Mouse (Mus musculus) forebrain, embryonic 13.5 days (tissue): ENCODE data around the gene AC109138.7. TPM values are rescaled to one million over a fixed set of nuclear protein-coding genes. Genes with fewer than 3 reads are reported as not detected.

ENCODE experiments used
- ATAC-seq: fragments of 200-750 bp; cut with Nextera tagmentation; 2 replicates; pipeline ENCODE4 v1.8.0; 2017
- H3K27ac ChIP-seq: fragments of 300-500 bp; sonication (generic); 2 replicates; pipeline ENCODE4 v1.5.1; 2015; ENCODE audit warnings: inconsistent platforms, mild to moderate bottlenecking, moderate library complexity
- H3K27me3 ChIP-seq: fragments of 300-500 bp; sonication (generic); 2 replicates; pipeline ENCODE4 v1.6.1; 2015; ENCODE audit warnings: mild to moderate bottlenecking, inconsistent platforms
- H3K36me3 ChIP-seq: fragments of 300-500 bp; sonication (generic); 2 replicates; pipeline ENCODE4 v1.6.1; 2015; ENCODE audit warnings: mild to moderate bottlenecking, inconsistent platforms; ENCODE audit not compliant: poor library complexity, severe bottlenecking
- H3K4me1 ChIP-seq: fragments of 300-500 bp; sonication (generic); 2 replicates; pipeline ENCODE4 v1.6.1; 2015; ENCODE audit warnings: inconsistent platforms
- H3K4me2 ChIP-seq: fragments of 300-500 bp; sonication (generic); 2 replicates; pipeline ENCODE4 v1.6.1; 2015; ENCODE audit warnings: inconsistent platforms, mild to moderate bottlenecking, moderate library complexity
- H3K4me3 ChIP-seq: fragments of 300-500 bp; sonication (generic); 2 replicates; pipeline ENCODE4 v1.5.1; 2015; ENCODE audit warnings: mild to moderate bottlenecking, inconsistent platforms
- H3K9ac ChIP-seq: fragments of 300-500 bp; sonication (generic); 2 replicates; pipeline ENCODE4 v1.6.1; 2015; ENCODE audit warnings: mild to moderate bottlenecking, inconsistent platforms
- H3K9me3 ChIP-seq: fragments of 300-500 bp; sonication (generic); replicated peaks from 2 replicates; pipeline ENCODE4 v1.6.1; 2016; ENCODE audit warnings: inconsistent platforms
- WGBS: fragments of 180-500 bp; shearing (Covaris S2); methylation state at CpG from one replicate; pipeline ENCODE4 v1.1.7; 2015; 5-methylcytosine and 5-hydroxymethylcytosine counted together
- polyA plus RNA-seq: library from polyadenylated mRNA; unstranded; fragments of >200 nt; fragmentation: Nextera tagmentation; extraction: Ambion mirVana; gene quantifications from 2 replicates; pipeline ENCODE4 v1.2.1, GENCODE M21; 2015

AC109138.7 gene
- polyA plus RNA-seq, 1 experiment from 2014 or later = not detected

GRCm38 (mm10) chr19:4194776-4195650 is 19.1 kb upstream of the AC109138.7 start:
- Histone ChIP-seq H3K27me3 (no peaks in the 10 kb centered on the region), H3K27ac (no peak overlapping the region; the same call in none of the 2 replicates), H3K4me3 (no peak overlapping the region), H3K4me1 (peaks cover 35% of the 10 kb centered on the region), H3K36me3 (peaks cover 68% of the 10 kb centered on the region), H3K9me3 (no peaks in the 10 kb centered on the region), H3K4me2 (no peak overlapping the region), H3K9ac (no peak overlapping the region)
- no peak for ATAC-seq
- WGBS = 82% methylated on average over 12 of the region's 12 CpGs

GRCm38 (mm10) chr19:4196048-4196447 is 18.1 kb upstream of the AC109138.7 start:
- Histone ChIP-seq H3K36me3 (peaks cover 71% of the 10 kb centered on the region), H3K27ac (peak overlapping the region; percentile 32)

GRCm38 (mm10) chr19:4196548-4196947 is 17.6 kb upstream of the AC109138.7 start:
- Histone ChIP-seq H3K9me3 (no peaks in the 10 kb centered on the region), H3K4me1 (peaks cover 47% of the 10 kb centered on the region), H3K4me3 (no peak overlapping the region), H3K27me3 (no peaks in the 10 kb centered on the region), H3K9ac (no peak overlapping the region), H3K27ac (no peak overlapping the region), H3K4me2 (no peak overlapping the region), H3K36me3 (peaks cover 71% of the 10 kb centered on the region)
- 68% methylated on average over 5 of the region's 5 CpGs for WGBS
- ATAC-seq = no peak

More at GRCm38 (mm10) chr19:4196048-4196447, 18.1 kb upstream of the AC109138.7 start:
- Histone ChIP-seq H3K27me3 (no peaks in the 10 kb centered on the region), H3K4me2 (no peak overlapping the region), H3K4me1 (peaks cover 45% of the 10 kb centered on the region), H3K4me3 (no peak overlapping the region), H3K9me3 (no peaks in the 10 kb centered on the region), H3K9ac (no peak overlapping the region)
- ATAC-seq = no peak
- WGBS = 73% methylated on average over 2 of the region's 2 CpGs

GRCm38 (mm10) chr19:4197180-4197579 is 17.0 kb upstream of the AC109138.7 start:
- Histone ChIP-seq H3K4me1 (peaks cover 53% of the 10 kb centered on the region), H3K27ac (no peak overlapping the region), H3K4me3 (no peak overlapping the region), H3K36me3 (peaks cover 71% of the 10 kb centered on the region), H3K9me3 (no peaks in the 10 kb centered on the region), H3K4me2 (no peak overlapping the region), H3K9ac (no peak overlapping the region), H3K27me3 (no peaks in the 10 kb centered on the region; the same call in 1 of the 2 replicates)
- no peak for ATAC-seq
- 78% methylated on average over 3 of the region's 3 CpGs for WGBS

GRCm38 (mm10) chr19:4201291-4201909 is 12.8 kb upstream of the AC109138.7 start, which contains the start of gene Rad9a:
Gene Rad9a (minus strand): TSS chr19:4201662.
- peaks cover 25% of the 10 kb centered on the region for H3K4me1 ChIP-seq
- H3K27me3 ChIP-seq = peaks cover 23% of the 10 kb centered on the region
- under 1% methylated on average over 34 of the region's 34 CpGs for WGBS
- peak within 1 kb of the TSS; percentile 58 for H3K4me3 ChIP-seq
- H3K9ac ChIP-seq = peak within 1 kb of the TSS; percentile 74
- H3K36me3 ChIP-seq = peaks cover 36% of the 10 kb centered on the region
- peak within 1 kb of the TSS; percentile 25; the same call in 1 of the 2 replicates for H3K27ac ChIP-seq
- ATAC-seq = peak; percentile 87
- peak within 1 kb of the TSS; percentile 94 for H3K4me2 ChIP-seq
- no peaks in the 10 kb centered on the region for H3K9me3 ChIP-seq

- peak overlapping the region; percentile 74 for H3K9ac ChIP-seq
- peak; percentile 26; the same call in 1 of the 2 replicates for ATAC-seq
- 28% methylated on average over 7 of the region's 7 CpGs for WGBS
These were observed 12.0 kb upstream of the AC109138.7 start for GRCm38 (mm10) chr19:4202149-4202548.

GRCm38 (mm10) chr19:4203148-4203547 is 11.0 kb upstream of the AC109138.7 start:
- Histone ChIP-seq H3K4me1 (peaks cover 25% of the 10 kb centered on the region), H3K27me3 (peaks cover 24% of the 10 kb centered on the region), H3K9ac (no peak overlapping the region), H3K36me3 (peaks cover 19% of the 10 kb centered on the region), H3K27ac (no peak overlapping the region), H3K4me2 (no peak overlapping the region), H3K9me3 (no peaks in the 10 kb centered on the region), H3K4me3 (no peak overlapping the region)
- ATAC-seq = no peak
- WGBS = 60% methylated on average over 3 of the region's 3 CpGs

More at GRCm38 (mm10) chr19:4202149-4202548, 12.0 kb upstream of the AC109138.7 start:
- peaks cover 29% of the 10 kb centered on the region for H3K36me3 ChIP-seq
- no peaks in the 10 kb centered on the region for H3K9me3 ChIP-seq
- H3K4me1 ChIP-seq = peaks cover 25% of the 10 kb centered on the region
- peak overlapping the region; percentile 94 for H3K4me2 ChIP-seq
- H3K4me3 ChIP-seq = peak overlapping the region; percentile 58
- H3K27me3 ChIP-seq = peaks cover 24% of the 10 kb centered on the region
- H3K27ac ChIP-seq = no peak overlapping the region

GRCm38 (mm10) chr19:4203604-4204326 is 10.4 kb upstream of the AC109138.7 start:
- ATAC-seq = no peak
- Histone ChIP-seq H3K9me3 (no peaks in the 10 kb centered on the region), H3K4me2 (no peak overlapping the region), H3K4me1 (peaks cover 25% of the 10 kb centered on the region), H3K4me3 (no peak overlapping the region), H3K27ac (no peak overlapping the region), H3K9ac (no peak overlapping the region), H3K27me3 (peaks cover 24% of the 10 kb centered on the region), H3K36me3 (peaks cover 13% of the 10 kb centered on the region; the same call in 1 of the 2 replicates)
- WGBS = 70% methylated on average over 13 of the region's 13 CpGs

GRCm38 (mm10) chr19:4204889-4205288 is 9.3 kb upstream of the AC109138.7 start:
- H3K36me3 ChIP-seq = 0 out of 2 replicates have a peak, but pooled peaks cover 4% of the 10 kb centered on the region
- peaks cover 23% of the 10 kb centered on the region for H3K4me1 ChIP-seq
- no peak for ATAC-seq
- 60% methylated on average over 4 of the region's 4 CpGs for WGBS
- no peak overlapping the region for H3K4me2 ChIP-seq
- peaks cover 24% of the 10 kb centered on the region for H3K27me3 ChIP-seq
- no peak overlapping the region for H3K27ac ChIP-seq
- no peaks in the 10 kb centered on the region for H3K9me3 ChIP-seq
- no peak overlapping the region for H3K9ac ChIP-seq
- H3K4me3 ChIP-seq = no peak overlapping the region

GRCm38 (mm10) chr19:4206971-4207370 is 7.2 kb upstream of the AC109138.7 start:
- ATAC-seq = peak; percentile 60; the same call in 1 of the 2 replicates
- peaks cover 35% of the 10 kb centered on the region for H3K27me3 ChIP-seq
- WGBS = 10% methylated on average over 2 of the region's 2 CpGs

GRCm38 (mm10) chr19:4208563-4208962 is 5.6 kb upstream of the AC109138.7 start:
- peaks cover 45% of the 10 kb centered on the region for H3K27me3 ChIP-seq
- no peaks in the 10 kb centered on the region for H3K9me3 ChIP-seq
- H3K9ac ChIP-seq = no peak overlapping the region
- H3K4me3 ChIP-seq = no peak overlapping the region
- H3K4me2 ChIP-seq = no peak overlapping the region
- peaks cover 16% of the 10 kb centered on the region for H3K4me1 ChIP-seq
- 82% methylated on average over 5 of the region's 5 CpGs for WGBS
- no peak for ATAC-seq
- no peaks in the 10 kb centered on the region for H3K36me3 ChIP-seq
- H3K27ac ChIP-seq = no peak overlapping the region

More at GRCm38 (mm10) chr19:4206971-4207370, 7.2 kb upstream of the AC109138.7 start:
- no peak overlapping the region for H3K9ac ChIP-seq
- no peak overlapping the region for H3K27ac ChIP-seq
- no peak overlapping the region for H3K4me2 ChIP-seq
- H3K4me1 ChIP-seq = peaks cover 7% of the 10 kb centered on the region
- no peaks in the 10 kb centered on the region for H3K36me3 ChIP-seq
- no peaks in the 10 kb centered on the region for H3K9me3 ChIP-seq
- no peak overlapping the region for H3K4me3 ChIP-seq
